Mouse (Mus musculus) cerebellum, postnatal 25 days (tissue): ENCODE results near the gene Tbx3.
A peak's percentile ranks its signal among the peaks of the same experiment; 100 is the strongest.

Experiments
- DNase-seq, 2 experiments: peaks; one replicate each; pipeline ENCODE4 v3.0.0; 2021; ENCODE audit warnings: mixed read lengths in 2 of 2

Gene Tbx3

GRCm38 (mm10) chr5:119681011-119681832 is 10.8 kb downstream of the Tbx3 start:
- DNase-seq = no peak

DNA sequence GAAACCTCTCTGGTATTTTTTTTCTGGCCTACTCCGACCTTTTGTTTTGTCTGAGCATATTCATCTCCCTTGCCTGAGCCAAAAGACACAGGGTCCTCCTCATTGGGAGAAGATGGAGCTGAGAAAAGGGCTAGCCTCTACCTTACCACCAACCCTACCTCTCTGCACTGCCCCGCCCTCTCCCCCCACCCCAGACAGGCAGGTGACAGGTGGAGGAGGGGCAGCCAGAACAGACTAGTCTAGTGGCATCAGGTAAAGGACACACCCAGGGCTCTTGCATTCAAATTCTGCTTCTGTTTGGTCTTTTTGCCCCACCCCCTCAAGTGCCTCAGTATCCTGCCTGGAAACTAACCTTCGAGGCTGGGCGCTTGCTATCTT is 11.4 kb downstream of the Tbx3 start:
- no peak for DNase-seq

DNA sequence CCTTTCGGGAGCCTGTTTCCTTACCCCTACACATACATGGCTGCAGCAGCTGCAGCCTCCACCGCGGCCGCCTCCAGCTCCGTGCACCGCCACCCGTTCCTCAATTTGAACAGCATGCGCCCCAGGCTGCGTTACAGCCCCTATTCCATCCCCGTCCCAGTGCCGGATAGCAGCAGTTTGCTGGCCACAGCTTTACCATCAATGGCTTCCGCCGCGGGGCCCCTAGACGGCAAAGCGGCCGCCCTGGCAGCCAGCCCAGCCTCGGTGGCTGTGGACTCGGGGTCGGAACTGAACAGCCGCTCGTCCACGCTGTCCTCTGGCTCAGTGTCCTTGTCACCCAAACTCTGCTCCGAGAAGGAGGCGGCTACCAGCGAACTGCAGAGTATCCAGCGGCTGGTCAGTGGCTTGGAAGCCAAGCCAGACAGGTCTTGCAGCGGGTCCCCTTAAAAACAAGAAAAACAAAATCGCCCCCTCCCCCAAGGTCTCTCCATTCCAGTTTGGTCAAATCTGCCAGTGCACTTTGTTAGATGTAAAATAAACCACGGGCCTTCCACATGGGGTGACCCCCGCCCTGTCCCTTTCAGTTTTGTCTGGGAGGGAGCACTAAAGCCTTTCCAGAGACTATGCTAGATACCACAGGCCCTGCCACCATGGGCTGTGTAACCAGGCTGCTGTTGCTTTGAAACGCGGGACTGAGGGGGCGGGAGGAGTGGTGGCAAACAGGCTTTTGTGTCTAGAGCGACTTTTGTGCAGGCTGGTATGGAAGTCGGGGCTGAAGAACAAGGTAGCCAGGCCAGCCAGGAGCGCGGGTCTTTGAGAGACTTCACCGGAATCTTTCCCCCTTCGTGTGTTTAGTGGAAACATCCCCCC is 12.4 kb downstream of the Tbx3 start:
- no peak for DNase-seq

GRCm38 (mm10) chr5:119683861-119684260 is 13.4 kb downstream of the Tbx3 start:
- no peak for DNase-seq

GRCm38 (mm10) chr5:119684701-119685391 is 14.4 kb downstream of the Tbx3 start:
- peak in 1 of 2 experiments; percentile 41 for DNase-seq

GRCm38 (mm10) chr5:119685446-119686198 is 15.2 kb downstream of the Tbx3 start:
- DNase-seq = no peak

DNA sequence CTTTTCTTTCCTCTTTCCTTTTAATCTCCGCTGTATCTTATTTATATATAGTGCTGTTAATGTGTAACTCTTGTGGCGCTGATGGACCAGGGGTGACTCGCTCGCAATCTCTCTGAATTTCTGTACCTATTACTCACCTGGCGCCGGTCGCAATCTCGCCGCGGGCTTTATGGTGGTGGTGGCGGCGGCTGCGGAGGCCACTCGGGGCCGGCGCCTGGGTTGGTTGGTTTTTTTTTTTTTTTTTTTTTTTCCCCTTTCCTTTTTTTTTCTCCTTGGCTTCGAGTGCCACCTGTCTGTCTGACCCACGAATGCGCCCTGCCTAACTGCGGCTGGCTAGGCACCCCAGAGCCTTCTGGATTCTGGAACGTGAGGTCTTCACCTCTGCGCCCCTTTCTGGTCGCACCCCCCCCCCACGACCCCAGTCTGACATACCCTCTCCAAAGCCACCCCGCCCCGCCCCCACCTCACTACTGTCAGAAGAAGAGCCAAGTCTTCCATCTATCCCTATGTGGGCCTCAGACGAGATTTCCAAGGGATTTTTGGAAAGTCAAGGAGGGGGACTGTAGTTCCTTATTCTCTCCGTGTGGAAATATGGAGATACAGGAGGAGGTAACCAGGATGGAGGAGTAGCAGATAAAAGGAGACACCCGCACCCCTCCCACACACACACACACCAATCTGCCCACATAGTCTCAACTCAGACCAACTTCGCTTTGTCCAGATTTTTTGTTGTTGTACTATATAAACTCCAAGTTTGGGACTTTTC is 15.9 kb downstream of the Tbx3 start:
- DNase-seq = peak in 1 of 2 experiments; percentile 35

GRCm38 (mm10) chr5:119687005-119687855 is 16.8 kb downstream of the Tbx3 start:
- DNase-seq = no peak

DNA sequence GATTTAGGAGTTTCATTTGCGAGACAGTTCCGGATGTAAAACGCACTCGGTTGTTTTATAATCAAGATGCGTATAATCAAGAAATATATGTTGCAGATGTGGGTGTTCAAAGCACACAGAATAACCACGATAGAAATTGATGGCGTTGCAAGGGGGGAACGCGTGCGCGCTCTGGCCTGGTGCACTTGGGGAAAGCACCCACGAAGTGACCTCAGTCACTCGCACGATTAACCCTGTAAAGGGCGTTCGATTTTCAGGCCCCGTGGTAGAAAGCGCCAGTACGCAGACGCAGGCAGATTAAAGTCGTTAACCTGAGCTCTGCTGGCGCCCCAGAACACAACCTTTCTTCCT is 17.4 kb downstream of the Tbx3 start:
- no peak for DNase-seq

DNA sequence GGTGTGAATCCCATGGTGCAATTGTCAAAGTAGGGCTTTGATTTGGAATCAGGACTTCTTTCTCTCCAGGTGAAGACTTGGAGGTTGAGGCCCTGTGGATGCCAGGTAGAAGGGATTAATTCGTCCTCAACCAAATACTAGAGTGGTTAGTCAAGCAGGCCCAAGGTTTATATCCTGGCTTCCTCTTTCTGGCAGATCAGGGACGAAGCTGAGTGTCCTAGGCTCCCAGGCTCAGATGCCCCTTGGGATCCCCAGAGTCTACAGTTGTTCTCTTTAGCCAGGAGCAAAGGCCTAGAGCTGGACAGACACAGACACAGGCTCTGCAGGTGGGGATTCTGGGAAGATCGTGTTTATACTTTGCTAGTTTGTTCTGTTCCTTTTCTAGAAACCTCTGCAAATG is 17.8 kb downstream of the Tbx3 start:
- DNase-seq = no peak

DNA sequence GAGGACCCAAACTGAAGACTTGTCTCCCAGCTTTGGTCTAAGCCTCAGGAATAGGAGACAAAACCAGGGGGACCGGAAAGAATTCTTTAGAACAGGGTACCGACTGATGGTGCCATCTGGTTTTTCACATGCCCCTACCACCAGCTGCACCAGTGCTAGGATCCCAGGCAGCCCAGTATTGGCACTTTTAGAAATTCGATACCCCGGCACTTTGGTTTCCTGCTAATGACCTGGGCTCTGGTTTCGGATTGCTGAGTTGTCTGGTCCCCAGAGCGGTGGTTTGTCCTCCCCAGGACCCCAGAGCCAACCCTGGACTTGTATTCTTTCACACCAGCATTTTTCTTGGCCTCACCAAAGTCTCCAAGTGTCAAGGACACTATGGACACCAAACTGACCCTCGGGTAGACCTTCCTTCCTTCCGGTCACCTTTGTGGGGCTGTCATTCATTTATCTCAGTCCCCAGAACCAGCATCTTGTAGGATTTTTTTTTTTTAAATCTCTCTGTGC is 18.5 kb downstream of the Tbx3 start:
- DNase-seq = no peak

DNA sequence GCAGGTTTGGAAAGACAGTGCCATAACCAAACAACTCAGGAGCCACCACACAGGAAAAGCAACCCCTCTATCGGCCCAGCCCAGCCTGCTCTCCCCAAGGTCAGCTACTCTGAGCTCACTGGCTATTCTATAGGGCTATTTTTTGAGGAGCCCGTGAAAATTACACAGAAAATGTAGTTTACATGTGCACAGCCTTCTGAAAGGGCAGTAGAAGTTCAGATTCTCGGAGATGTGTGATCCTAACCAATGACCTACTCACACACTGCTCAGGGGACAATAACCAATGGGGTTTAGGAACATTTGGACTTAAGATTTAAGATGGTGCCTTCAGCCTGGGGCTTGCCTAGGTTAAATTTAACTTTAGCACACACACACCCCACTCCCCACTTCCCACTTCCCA is 19.0 kb downstream of the Tbx3 start:
- no peak for DNase-seq

DNA sequence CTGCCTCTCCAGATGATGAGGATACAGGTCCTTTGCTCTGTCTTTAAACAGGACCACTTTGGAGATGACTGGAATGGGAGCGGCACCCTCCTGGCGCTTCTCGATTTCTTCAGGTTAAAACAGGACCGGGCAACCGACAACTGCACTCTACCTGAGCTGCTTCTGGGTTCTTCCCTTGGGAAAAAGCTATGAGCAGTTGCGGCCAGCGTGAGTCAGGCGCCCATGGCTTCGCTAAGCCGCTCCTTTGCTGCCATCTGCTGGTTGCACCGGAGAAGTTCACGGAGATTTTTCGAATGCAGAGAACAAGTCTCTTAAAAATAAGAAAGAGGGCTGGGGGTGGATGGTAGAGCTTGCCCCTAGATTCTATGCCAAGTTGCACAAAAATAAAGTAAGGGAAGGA is 20.6 kb downstream of the Tbx3 start:
- peak; percentile 77 to 86 for DNase-seq

- no peak for DNase-seq
Measured at GRCm38 (mm10) chr5:119692425-119692824, 22.0 kb downstream of the Tbx3 start.

DNA sequence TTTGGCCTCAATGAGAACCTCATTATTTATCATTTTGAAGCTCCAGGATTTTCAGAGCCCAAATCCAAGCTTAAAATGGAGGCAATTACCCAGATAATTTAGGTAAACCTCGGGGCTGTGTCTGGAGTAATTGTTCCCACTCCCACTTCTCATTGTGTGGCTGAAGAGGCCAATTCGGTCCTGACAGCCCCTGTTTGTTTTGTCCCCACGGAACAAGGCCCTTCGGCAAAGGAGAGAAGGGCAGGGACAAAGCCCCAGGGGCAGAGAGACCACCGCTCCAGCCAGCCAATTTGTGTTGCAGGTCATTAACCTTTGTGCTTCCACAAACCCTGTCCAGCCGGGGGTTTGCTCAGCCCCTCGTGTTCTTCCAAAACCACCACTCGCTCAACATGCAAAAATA is 24.4 kb downstream of the Tbx3 start:
- no peak for DNase-seq

DNA sequence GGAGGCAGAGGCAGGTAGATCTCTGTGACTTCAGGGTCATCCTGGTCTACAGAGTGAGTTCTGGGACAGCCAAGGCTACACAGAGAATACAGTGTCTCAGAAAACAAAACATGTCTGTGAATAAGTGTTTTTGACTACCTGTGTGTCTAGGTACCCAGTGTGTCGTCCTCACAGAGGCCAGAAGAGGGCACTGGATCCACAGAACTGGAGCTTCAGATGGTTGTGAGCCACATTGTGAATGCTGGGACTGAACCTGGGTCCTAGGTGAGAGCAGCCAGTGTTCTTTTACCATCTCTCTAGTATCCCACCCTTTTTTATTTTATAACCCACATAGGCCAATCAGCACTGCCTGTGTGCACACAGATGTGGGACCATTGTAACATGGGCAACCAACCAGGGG is 32.6 kb downstream of the Tbx3 start:
- DNase-seq = no peak

DNA sequence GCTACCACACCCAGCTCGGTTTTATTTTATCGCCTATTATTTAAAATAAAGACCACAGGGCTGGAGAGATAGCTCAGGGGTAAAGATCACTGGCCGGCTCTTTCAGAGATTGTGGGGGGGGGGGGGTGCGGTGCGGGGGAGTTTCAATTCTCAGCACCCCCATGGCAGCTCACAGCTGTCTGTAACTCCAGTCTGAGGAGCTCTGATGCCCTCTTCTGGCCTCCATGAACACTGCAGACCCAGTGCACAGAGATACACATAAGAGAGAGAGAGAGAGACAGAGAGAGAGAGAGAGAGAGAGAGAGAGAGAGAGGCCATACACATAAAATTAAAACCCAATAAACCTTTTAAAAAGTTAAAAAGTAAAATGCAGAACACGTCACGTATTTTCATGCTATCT is 34.4 kb downstream of the Tbx3 start:
- no peak for DNase-seq

GRCm38 (mm10) chr5:119706467-119706866 is 36.0 kb downstream of the Tbx3 start:
- DNase-seq = no peak

- DNase-seq = no peak
Measured at GRCm38 (mm10) chr5:119708850-119709585, 38.5 kb downstream of the Tbx3 start.
